Mouse (Mus musculus): Measurements from ENCODE around the gene Wnt6. TPM values are rescaled to one million over a fixed set of nuclear protein-coding genes. Genes with fewer than 3 reads are reported as not detected.

Wnt6 gene
- polyA plus RNA-seq, 1 experiment from 2014 or later, result 4.4 TPM

DNA sequence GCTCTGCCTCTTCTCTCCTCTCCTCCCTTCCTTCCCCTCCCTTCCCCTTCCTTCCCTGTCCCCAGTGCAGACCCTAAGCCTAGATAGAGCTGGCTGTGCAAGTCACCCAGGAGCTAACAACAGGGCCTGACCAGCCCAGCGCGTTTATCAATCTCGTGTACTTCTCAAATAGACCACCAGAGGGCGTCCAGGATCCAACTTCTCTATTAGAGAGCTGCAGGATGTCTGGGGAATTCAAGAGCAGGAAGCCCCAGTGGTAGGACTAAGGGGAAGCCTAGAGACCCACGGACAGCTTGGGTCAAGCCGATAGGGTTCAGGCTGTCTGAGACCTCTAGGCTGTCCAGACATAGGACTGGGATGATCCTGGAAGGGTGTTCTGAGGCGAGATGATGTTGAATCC, 16.2 kb downstream of the Wnt6 start:
- Histone ChIP-seq H3K4me1 (replicated peaks; ENCODE audit: control insufficient read depth, insufficient read depth, low read length) (peaks cover 18% of the 10 kb centered on the region), H3K4me2 (replicated peaks) (no peak overlapping the region), H3K27me3 (ENCODE audit: control insufficient read depth, insufficient read depth, low read length) (peaks cover 95% of the 10 kb centered on the region), H3K9me3 (ENCODE audit: control insufficient read depth, low read length) (no peaks in the 10 kb centered on the region), H3K9ac (no peak overlapping the region), H3K36me3 (replicated peaks; ENCODE audit: control insufficient read depth, insufficient read depth) (no peaks in the 10 kb centered on the region), H3K4me3 (replicated peaks; ENCODE audit: low read length) (no peak overlapping the region), H3K27ac (no peak overlapping the region)
- WGBS, result 6% methylated on average over 7 of the region's 7 CpGs
- peak; percentile 37 for ATAC-seq (ENCODE audit: low FRiP score)
- DNase-seq (ENCODE audit: low spot score), result peak; percentile 89

DNA sequence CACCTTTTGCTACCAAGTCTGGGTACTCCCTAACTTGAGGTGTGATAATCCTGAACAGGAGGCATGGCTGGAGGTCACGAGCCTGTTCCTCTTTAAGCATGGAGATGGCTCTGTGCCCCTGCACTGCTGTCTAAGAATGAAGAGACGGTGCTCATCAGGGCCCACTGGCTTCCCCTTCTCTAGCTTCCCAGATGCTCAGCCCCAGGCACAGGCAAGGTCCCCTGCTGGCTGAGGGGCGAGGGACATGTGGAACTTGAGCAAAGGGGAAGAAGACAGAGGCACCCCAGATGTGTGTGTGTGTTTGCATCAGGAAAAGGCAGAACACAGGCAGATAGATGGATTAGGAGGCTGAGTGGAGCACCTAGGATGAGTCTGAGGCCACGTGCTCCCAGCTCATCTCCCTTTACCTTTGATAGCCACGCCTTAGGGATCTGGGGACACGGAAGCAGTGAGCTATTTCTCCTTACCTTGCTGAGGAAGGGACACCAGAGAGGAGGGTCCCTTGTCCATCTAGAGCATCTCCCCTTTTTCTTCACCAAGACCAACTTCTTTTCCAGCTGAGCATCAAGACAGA, 17.0 kb downstream of the Wnt6 start:
- WGBS, result 15% methylated on average over 6 of the region's 6 CpGs
- Histone ChIP-seq H3K27me3 (ENCODE audit: control insufficient read depth, insufficient read depth, low read length) (peaks cover 95% of the 10 kb centered on the region), H3K4me3 (replicated peaks; ENCODE audit: low read length) (no peak overlapping the region), H3K9me3 (ENCODE audit: control insufficient read depth, low read length) (no peaks in the 10 kb centered on the region), H3K4me1 (replicated peaks; ENCODE audit: control insufficient read depth, insufficient read depth, low read length) (peaks cover 18% of the 10 kb centered on the region), H3K27ac (no peak overlapping the region), H3K9ac (no peak overlapping the region), H3K4me2 (replicated peaks) (no peak overlapping the region), H3K36me3 (replicated peaks; ENCODE audit: control insufficient read depth, insufficient read depth) (no peaks in the 10 kb centered on the region)
- no peak for ATAC-seq (ENCODE audit: low FRiP score)
- DNase-seq (ENCODE audit: low spot score), result no peak

DNA sequence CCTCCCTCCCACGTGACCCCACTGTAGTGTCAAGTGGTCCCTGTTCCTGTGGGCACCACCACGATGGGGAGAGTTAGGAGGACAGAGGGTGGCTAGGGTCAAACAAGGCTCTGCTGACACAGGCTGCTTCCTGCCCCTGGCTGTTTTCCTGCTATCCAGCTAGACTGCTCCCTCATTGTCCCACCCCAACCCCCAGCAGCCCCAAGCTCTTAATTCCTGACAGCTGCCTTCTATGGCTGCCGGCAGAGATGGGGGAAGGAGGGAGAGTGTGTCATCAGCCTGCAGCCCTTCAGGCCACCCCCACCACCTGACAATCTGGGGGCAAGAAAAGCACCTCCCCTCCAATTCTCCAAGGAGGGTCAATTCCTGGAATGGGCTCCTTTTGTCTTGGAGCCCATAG, 18.4 kb downstream of the Wnt6 start:
- Histone ChIP-seq H3K9ac (no peak overlapping the region), H3K4me2 (replicated peaks) (no peak overlapping the region), H3K4me3 (replicated peaks; ENCODE audit: low read length) (no peak overlapping the region), H3K27ac (no peak overlapping the region), H3K27me3 (ENCODE audit: control insufficient read depth, insufficient read depth, low read length) (peaks cover 95% of the 10 kb centered on the region), H3K4me1 (replicated peaks; ENCODE audit: control insufficient read depth, insufficient read depth, low read length) (peaks cover 18% of the 10 kb centered on the region), H3K36me3 (replicated peaks; ENCODE audit: control insufficient read depth, insufficient read depth) (no peaks in the 10 kb centered on the region), H3K9me3 (ENCODE audit: control insufficient read depth, low read length) (no peaks in the 10 kb centered on the region)
- ATAC-seq (ENCODE audit: low FRiP score) (no peak), DNase-seq (ENCODE audit: low spot score) (no peak)
- WGBS, result 3% methylated on average over 3 of the region's 3 CpGs

DNA sequence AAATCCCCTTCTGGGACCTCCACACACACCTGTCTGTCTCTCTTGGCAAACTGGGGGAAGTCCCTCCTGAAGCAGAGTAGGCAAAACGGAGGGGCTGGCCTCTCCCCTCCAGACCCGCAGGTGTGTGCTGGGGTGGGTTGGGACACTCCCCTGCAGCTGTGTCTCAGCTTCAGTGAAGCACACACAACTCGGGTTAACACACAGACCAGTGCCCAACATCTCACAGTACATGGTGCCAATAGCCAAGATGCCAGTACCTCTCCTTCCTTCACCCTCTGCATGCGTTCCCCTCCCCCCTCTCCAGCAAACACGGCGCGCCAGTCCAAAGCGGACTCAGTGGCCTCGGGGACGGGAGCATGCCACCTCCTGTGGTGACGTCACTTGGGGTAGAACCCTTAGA, 19.6 kb downstream of the Wnt6 start, which contains the start of gene Wnt10a:
Gene Wnt10a (plus strand): TSS at position 268 of the 400 bp plus-strand sequence.
- ATAC-seq (ENCODE audit: low FRiP score), result no peak
- WGBS, result 3% methylated on average over 11 of the region's 11 CpGs

DNA sequence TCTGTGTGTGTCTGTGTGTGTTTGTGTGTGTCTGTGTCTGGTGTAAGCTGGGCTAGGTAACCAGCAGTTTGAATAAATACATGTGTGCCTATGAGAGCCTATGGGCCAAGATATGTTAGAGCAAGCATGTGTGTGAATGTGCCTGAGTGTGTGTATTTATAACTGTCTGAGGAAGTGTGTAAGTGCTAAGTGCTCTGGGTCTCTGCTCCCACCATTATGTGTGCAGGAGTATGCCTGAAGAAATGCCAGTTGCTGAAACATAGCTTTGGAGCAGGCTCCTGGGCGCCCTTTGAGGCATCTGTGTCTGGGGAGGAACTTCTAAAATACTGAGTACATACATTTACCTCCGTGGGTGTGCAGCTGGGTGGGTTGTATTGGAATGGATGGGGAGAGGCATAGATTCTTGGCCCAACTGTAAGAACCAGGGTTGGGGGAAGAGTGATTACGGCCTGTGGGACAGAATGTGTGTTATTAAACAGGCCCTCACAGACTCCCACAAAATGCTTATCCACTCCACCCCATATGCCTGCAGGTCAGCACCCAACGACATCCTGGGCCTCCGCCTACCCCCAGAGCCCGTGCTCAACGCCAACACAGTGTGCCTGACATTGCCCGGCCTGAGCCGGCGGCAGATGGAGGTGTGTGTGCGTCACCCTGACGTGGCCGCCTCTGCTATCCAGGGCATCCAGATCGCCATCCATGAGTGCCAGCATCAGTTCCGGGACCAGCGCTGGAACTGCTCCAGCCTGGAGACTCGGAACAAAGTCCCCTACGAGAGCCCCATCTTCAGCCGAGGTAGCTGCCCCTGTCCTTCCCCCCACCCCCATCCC, 21.4 kb downstream of the Wnt6 start:
- Histone ChIP-seq H3K4me1 (replicated peaks; ENCODE audit: control insufficient read depth, insufficient read depth, low read length) (peaks cover 20% of the 10 kb centered on the region), H3K4me3 (replicated peaks; ENCODE audit: low read length) (no peak overlapping the region)

More for the DNA sequence above, 19.6 kb downstream of the Wnt6 start, which contains the start of gene Wnt10a:
- no peaks in the 10 kb centered on the region for H3K36me3 ChIP-seq (replicated peaks; ENCODE audit: control insufficient read depth, insufficient read depth)
- no peak within 1 kb of the TSS for H3K27ac ChIP-seq
- DNase-seq (ENCODE audit: low spot score), result no peak
- H3K9ac ChIP-seq, result peak within 1 kb of the TSS; percentile 39; the same call in 1 of the 2 replicates
- peak within 1 kb of the TSS; percentile 23 for H3K4me3 ChIP-seq (replicated peaks; ENCODE audit: low read length)
- peaks cover 18% of the 10 kb centered on the region for H3K4me1 ChIP-seq (replicated peaks; ENCODE audit: control insufficient read depth, insufficient read depth, low read length)
- H3K27me3 ChIP-seq (ENCODE audit: control insufficient read depth, insufficient read depth, low read length), result peaks cover 97% of the 10 kb centered on the region
- H3K4me2 ChIP-seq (replicated peaks), result peak within 1 kb of the TSS; percentile 49
- H3K9me3 ChIP-seq (ENCODE audit: control insufficient read depth, low read length), result no peaks in the 10 kb centered on the region

DNA sequence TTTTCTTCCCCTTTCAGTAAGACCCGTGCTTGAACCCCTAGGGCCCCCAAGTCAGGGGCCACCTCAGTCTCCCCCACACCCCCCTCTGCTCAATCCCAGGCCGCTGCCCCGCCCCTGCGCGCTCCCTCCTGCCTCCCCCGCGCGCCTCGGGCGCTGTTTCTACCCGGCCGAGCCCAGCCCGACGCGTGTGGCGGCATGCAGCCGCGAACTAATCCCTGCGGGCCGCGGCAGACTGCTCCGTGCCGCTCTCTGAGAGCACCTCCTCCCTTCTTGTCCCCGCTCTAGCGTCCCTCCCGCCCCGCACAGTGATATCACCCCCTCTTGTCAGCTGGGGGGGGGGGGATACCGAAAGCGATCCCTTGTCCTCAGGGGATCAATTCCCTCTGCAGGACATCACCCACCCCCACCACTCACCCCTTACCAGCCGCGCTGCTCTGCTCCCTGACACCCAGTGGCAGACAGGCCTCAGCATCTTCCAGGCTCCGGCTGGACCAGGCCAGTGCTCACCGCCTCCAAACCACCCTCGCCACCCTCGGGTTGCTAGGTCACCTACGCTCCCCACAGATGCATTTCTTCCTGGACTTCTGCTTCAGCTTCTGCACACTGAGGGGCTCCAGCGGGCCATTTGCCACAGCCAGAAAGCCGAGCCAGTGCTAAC, 22.9 kb downstream of the Wnt6 start:
- H3K27ac ChIP-seq, result no peak overlapping the region
- H3K9ac ChIP-seq, result no peak overlapping the region
- H3K27me3 ChIP-seq (ENCODE audit: control insufficient read depth, insufficient read depth, low read length), result peaks cover 96% of the 10 kb centered on the region
- ATAC-seq (ENCODE audit: low FRiP score) (0 out of 2 replicates have a peak, but pooled peaks have one; percentile 22), DNase-seq (ENCODE audit: low spot score) (no peak)
- H3K4me1 ChIP-seq (replicated peaks; ENCODE audit: control insufficient read depth, insufficient read depth, low read length), result peaks cover 23% of the 10 kb centered on the region
- H3K36me3 ChIP-seq (replicated peaks; ENCODE audit: control insufficient read depth, insufficient read depth), result no peaks in the 10 kb centered on the region
- no peaks in the 10 kb centered on the region for H3K9me3 ChIP-seq (ENCODE audit: control insufficient read depth, low read length)
- peak overlapping the region; percentile 16 for H3K4me3 ChIP-seq (replicated peaks; ENCODE audit: low read length)
- peak overlapping the region; percentile 45 for H3K4me2 ChIP-seq (replicated peaks)
- WGBS, result under 1% methylated on average over 33 of the region's 38 CpGs

More for the DNA sequence above, 21.4 kb downstream of the Wnt6 start:
- DNase-seq (ENCODE audit: low spot score) (no peak), ATAC-seq (ENCODE audit: low FRiP score) (no peak)
- Histone ChIP-seq H3K27ac (no peak overlapping the region), H3K4me2 (replicated peaks) (no peak overlapping the region), H3K27me3 (ENCODE audit: control insufficient read depth, insufficient read depth, low read length) (peaks cover 96% of the 10 kb centered on the region), H3K9ac (no peak overlapping the region), H3K9me3 (ENCODE audit: control insufficient read depth, low read length) (no peaks in the 10 kb centered on the region), H3K36me3 (replicated peaks; ENCODE audit: control insufficient read depth, insufficient read depth) (no peaks in the 10 kb centered on the region)
- WGBS, result 9% methylated on average over 19 of the region's 19 CpGs

DNA sequence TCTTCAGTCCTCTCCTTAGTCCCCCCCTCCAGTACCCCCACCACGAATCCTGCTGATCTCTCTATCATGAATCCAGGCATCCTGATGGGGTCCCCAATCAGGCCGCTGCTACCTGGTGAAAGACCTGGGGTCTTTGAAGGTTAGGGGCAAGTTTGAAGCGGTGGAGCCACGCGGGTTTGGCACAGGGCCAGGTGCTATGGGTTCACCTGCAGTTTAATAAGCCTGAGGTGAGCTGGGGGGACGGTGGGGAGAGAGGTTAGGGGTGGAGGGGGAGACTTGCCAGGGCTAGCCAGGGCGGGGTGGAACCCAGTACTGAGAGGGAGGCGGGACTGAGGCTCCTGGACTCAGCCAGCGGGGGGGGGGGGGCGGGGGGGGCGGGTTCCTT, 23.4 kb downstream of the Wnt6 start:
- DNase-seq (ENCODE audit: low spot score), result no peak
- Histone ChIP-seq H3K36me3 (replicated peaks; ENCODE audit: control insufficient read depth, insufficient read depth) (no peaks in the 10 kb centered on the region), H3K9ac (no peak overlapping the region), H3K4me2 (replicated peaks) (peak overlapping the region; percentile 45; the same call in 1 of the 2 replicates), H3K9me3 (ENCODE audit: control insufficient read depth, low read length) (no peaks in the 10 kb centered on the region), H3K27ac (no peak overlapping the region), H3K27me3 (ENCODE audit: control insufficient read depth, insufficient read depth, low read length) (peaks cover 96% of the 10 kb centered on the region), H3K4me1 (replicated peaks; ENCODE audit: control insufficient read depth, insufficient read depth, low read length) (peaks cover 25% of the 10 kb centered on the region), H3K4me3 (replicated peaks; ENCODE audit: low read length) (no peak overlapping the region)
- ATAC-seq (ENCODE audit: low FRiP score), result no peak
- 4% methylated on average over 7 of the region's 11 CpGs for WGBS

DNA sequence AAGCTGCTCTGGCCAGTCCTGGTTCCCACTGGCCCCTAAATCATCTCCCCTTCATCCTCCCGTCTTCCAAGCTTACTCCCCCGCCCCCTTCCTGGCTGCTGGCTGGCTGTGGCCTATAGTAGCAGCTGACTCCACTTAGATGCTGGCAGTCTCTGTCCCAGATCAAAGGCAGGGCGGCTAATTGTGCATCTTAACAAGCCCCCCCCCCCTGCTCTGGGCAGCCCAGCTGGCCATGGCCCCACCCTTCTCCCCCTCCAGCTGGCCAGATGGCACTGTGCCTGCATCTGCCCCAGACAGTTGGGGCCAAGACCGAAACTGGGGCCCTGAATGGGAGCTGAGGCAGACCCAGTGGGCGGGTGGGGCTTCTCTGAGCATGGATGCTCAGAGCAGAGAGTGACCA, 25.8 kb downstream of the Wnt6 start:
- Histone ChIP-seq H3K9me3 (ENCODE audit: control insufficient read depth, low read length) (no peaks in the 10 kb centered on the region), H3K4me3 (replicated peaks; ENCODE audit: low read length) (no peak overlapping the region), H3K27me3 (ENCODE audit: control insufficient read depth, insufficient read depth, low read length) (peaks cover 95% of the 10 kb centered on the region), H3K9ac (no peak overlapping the region), H3K4me2 (replicated peaks) (no peak overlapping the region), H3K36me3 (replicated peaks; ENCODE audit: control insufficient read depth, insufficient read depth) (no peaks in the 10 kb centered on the region), H3K27ac (no peak overlapping the region), H3K4me1 (replicated peaks; ENCODE audit: control insufficient read depth, insufficient read depth, low read length) (peaks cover 15% of the 10 kb centered on the region)
- DNase-seq (ENCODE audit: low spot score) (peak; percentile 58), ATAC-seq (ENCODE audit: low FRiP score) (peak; percentile 65)
- WGBS, result 8% methylated on average over 5 of the region's 5 CpGs

DNA sequence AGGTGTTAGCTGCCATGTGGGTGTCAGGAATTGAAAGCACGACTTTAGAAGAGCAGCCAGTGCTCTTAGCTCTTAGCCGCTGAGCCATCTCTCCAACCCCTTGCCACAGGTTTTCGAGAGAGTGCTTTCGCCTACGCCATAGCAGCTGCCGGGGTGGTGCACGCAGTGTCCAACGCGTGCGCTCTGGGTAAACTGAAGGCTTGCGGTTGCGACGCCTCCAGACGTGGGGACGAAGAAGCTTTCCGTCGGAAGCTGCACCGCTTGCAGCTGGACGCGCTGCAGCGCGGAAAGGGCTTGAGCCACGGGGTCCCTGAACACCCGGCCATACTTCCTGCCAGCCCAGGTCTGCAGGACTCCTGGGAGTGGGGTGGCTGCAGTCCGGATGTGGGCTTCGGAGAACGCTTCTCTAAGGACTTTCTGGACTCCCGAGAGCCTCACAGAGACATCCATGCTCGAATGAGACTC, 28.8 kb downstream of the Wnt6 start:
- Histone ChIP-seq H3K9me3 (ENCODE audit: control insufficient read depth, low read length) (no peaks in the 10 kb centered on the region), H3K4me1 (replicated peaks; ENCODE audit: control insufficient read depth, insufficient read depth, low read length) (peaks cover 16% of the 10 kb centered on the region; the same call in 1 of the 2 replicates), H3K9ac (no peak overlapping the region), H3K36me3 (replicated peaks; ENCODE audit: control insufficient read depth, insufficient read depth) (no peaks in the 10 kb centered on the region), H3K27ac (no peak overlapping the region), H3K27me3 (ENCODE audit: control insufficient read depth, insufficient read depth, low read length) (peaks cover 92% of the 10 kb centered on the region), H3K4me3 (replicated peaks; ENCODE audit: low read length) (peak overlapping the region; percentile 19; the same call in 1 of the 2 replicates), H3K4me2 (replicated peaks) (peak overlapping the region; percentile 40)
- ATAC-seq (ENCODE audit: low FRiP score), result no peak
- under 1% methylated on average over 29 of the region's 29 CpGs for WGBS
- no peak for DNase-seq (ENCODE audit: low spot score)

Data from hindbrain, embryonic 14.5 days (tissue).